Mouse (Mus musculus) embryo, embryonic 9.5 days (tissue): Measurements from ENCODE around the gene BC052040.

Source experiments
- DNase-seq: peaks from one replicate; pipeline ENCODE4 v3.0.0-alpha.2; 2017; ENCODE audit errors: extremely low spot score

The BC052040 gene

DNA sequence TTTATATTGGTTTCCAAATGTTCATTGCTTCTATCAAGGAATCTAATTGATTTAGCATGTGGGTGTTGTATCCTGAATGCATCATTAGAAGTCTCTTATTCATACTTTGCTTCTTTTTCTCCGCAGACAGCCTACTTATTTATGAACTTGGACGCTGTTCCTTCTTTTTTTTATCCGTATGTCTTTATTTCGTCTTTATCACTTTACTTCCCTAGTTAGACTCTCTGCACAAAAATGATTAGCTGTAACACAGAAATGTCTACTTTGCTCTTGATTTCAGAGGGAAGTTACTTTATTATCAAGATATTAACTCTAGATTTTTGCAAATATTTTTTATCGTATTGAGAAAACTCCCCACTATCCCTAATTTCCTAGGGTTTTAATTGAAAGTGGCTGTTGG lies 117.5 kb downstream of the BC052040 start:
- DNase-seq = no peak

DNA sequence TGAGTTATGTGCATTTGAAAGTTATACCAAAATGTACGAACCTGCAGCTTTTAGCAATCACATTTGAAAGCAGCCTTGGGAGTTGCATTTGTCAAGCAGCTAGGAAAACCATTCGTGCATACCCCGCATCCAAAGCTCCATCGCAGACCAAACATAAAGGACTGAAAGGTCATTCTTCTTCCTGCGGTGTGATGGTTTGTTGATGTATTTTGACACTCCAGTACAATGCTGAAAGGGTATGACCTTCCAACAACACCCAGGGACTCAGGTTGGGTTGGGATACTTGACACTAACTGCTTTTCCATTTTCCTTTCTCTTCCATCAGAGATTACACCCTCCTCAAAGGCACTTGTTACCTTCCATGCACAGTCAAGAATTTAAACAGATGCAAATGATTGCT lies 121.1 kb downstream of the BC052040 start:
- no peak for DNase-seq

DNA sequence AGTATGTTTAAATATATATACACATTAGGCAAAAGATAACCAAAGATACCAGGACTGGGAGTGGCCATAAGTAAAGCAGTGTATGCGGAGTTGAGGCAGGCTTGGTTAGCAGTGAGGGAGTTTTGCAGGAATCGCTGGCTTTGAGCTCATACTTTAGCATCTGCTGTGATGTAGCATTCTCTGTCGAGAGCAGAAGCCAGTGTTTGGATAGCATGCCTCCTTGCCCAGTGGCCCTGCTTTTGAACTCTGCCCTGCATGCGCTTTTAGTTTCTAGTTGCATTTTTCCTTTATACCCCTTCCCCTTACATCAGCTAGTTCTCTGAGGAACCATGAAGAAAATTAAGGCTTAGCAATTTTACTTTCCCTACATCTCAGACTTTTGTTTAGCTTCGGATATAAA lies 136.0 kb downstream of the BC052040 start:
- no peak for DNase-seq

DNA sequence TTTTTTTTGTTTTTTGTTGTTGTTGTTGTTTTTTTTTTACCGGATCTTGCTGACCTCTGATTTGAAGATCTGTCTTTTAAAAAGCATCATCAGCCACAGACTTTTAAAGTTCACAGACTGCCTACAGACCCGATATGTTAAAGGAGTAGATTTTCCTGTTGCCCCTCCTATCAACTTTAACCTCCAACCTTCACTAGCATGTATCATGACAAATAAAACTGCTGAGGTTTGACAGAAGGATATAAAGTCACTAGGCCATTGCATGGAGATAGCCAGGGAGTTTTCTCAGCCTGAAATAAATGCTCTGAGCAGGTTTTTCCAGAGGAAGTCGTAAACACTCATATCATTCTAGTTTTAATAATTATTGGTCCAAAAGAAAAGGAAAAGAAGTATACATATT lies 136.5 kb downstream of the BC052040 start:
- no peak for DNase-seq

DNA sequence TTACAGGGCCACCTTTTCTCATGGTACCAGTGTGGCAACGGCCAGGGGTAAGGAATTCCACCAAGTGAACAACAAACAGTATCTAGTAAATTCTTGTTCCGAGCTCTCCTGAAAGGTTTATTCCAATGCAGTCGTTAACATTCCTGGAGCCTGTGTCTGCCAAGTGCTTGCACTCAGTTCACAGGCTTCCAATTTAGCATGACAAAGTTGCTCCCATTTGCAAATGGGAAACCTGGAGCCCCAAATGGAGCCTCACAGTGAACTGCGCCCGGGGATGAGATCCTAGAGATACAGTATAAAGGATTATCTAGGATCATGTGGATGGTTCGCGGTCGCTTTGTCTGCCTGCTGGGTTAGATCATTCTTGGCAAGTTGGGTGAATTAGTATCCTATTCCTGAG lies 141.9 kb downstream of the BC052040 start:
- no peak for DNase-seq

DNA sequence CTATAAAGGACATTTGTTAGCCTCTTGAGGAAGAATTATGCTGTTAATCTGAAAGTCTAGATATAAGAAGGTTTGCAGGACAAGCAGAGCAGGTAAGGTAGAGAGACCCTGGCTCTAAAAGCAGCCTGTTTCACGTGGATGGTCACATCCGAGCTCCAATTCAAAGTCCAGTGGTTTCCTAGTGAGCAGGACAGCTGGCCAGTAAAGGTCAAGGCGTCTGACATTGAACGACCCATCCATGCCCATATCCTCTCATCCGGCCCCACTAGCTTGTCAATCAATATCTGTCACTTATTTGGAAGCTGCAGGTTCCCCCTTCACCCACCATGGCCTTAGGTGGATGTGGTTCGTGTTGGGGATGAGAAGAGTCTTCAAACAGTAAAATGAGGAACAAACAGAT lies 142.7 kb downstream of the BC052040 start:
- no peak for DNase-seq

DNA sequence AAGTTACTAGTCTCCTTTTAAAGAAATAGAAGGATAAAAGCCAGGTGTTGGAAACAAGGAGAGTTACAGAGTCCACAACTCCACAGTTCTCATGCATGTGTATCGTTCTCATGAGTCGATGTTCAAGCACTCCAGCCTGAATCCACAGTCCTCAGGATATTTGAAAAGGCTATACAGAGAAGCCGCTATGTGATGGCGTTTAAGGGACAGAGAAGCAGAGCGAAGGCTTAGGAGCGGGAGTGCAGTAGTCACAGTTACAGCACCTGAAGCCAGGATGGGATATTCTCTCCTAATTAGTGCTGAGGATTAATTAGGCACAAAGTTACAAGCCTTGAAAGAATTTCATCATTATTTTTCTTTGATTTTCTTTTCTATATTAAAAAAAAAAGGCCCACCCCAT lies 143.2 kb downstream of the BC052040 start:
- no peak for DNase-seq

DNA sequence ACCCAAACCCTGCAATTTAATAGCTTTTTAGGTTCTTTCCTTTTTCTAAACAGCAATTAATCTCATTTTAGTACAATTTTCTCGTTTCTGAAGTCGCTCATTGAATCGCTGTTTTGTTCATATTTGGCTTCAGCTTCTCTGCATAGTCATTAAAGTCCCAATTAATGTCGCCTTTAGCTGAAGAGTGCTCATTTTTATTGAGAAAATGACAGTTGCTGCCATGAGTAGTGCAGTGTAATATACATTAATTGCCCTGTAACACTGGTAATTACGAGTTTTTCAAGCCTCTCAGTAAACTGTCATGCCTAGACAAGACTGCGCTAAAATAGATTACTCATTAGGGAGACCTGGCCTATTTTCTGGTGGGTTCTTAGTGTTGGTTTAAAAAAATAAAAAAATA lies 144.0 kb downstream of the BC052040 start:
- DNase-seq = no peak

DNA sequence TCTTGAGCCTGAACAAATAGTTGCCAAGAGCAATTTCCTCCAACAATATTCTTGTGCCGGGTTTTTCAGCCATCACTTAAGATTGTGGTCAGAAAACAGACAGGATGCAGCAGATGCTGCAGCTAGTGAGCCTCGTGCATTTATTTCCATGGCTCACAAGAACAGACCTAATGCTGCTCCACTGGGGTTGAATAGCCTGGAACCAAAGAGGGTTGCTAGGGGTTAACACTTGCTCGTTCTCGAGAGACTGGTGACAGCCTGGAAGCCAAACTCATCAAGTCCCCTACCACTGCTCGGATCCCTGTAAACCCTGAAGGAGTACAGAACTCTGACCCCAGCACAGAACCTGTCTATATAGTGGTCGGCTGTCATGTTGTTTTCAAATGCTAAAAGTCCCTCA lies 144.4 kb downstream of the BC052040 start:
- no peak for DNase-seq

DNA sequence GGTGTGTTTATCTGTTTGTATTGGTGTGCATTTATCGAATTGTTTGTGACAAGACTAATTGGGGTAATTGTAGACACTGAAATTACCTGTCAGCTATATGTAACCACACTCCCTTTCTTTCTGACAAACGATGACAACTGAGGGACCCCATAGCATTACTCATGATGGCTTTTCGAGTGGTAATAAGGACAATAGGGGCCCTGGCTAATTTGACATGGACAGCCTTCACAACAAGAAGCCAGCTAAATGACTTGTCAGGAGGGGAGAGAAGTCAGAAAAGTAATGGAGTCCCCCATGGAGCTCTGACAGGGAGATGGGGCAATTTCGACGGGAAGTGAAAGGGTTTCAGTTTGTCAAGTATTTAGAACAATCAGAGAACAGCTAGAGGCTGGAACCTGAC lies 145.3 kb downstream of the BC052040 start:
- DNase-seq = no peak

DNA sequence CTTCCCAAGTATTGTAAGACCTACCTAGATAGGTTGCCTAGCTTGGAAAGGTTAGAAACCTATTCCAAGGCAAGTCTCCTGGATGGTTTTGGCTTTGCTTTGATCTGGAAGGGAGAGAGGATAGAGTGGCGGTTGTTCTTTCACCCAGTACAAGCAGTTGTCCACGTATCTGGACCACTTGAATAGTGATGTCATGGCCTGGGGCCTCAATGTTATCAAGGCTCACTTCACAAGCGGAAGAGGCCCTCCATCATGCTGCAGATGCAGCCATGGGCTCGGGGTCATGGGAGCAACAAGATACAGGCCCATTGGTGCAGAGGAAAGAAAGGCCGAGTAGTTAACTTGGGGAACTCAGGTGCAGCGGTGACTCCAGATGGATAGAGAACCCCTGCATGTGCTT lies 147.1 kb downstream of the BC052040 start:
- DNase-seq = no peak

DNA sequence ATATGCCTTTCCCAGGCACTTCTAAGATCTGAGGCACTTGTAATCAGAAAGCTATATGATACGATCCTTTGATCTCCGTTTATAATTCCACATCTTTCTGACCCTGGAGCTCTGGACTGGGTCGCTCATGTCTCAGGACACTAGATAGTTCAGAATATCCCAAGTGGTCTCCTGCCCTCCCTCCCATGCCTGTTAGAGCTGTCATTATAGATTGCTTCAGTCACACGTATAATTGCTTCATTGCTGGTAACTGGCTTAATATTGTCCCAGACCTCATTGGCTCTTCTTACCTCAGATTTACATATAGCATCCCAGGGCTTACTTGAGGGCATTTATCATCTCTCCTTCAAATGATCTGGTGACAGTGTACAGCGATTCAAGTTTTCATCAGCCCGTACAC lies 149.0 kb downstream of the BC052040 start:
- no peak for DNase-seq

DNA sequence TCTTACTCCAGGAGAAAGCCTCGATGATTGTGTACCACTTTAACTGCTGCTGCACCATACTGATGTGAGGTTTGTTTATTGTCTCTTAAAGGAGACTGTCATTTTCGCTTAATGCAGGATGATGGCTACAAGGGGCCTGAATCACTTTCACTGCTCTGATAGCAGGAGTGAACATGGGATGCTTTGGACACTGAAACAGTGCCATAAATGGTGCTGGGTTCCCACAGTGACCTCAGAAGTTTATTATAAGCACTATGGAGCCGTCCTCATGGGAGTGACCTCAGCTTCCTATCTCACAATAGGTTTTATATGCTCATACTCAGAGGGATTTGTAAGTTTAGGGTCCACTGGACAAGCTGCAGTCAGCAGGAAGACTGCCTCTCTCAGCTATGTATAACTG lies 149.7 kb downstream of the BC052040 start:
- no peak for DNase-seq

DNA sequence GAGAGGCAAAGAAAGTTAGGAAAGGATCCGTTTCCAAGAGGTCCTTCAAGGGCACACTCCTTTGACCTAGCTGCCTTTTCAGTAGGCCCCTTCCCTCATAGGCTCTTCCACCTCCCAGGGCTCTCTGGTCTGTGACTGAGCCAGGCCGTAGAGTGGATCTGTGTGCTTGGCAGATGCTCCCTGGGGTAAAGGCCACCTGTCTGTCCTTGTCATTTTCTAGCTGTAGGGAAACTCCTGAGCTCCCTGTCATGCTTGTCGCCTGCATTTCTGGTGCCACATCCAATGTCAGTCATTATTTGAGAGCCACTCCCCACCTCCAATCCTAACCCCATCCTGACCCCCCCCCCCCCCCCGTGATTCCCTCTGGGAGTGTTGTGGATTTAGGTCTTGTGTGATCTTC lies 151.1 kb downstream of the BC052040 start:
- DNase-seq = no peak

DNA sequence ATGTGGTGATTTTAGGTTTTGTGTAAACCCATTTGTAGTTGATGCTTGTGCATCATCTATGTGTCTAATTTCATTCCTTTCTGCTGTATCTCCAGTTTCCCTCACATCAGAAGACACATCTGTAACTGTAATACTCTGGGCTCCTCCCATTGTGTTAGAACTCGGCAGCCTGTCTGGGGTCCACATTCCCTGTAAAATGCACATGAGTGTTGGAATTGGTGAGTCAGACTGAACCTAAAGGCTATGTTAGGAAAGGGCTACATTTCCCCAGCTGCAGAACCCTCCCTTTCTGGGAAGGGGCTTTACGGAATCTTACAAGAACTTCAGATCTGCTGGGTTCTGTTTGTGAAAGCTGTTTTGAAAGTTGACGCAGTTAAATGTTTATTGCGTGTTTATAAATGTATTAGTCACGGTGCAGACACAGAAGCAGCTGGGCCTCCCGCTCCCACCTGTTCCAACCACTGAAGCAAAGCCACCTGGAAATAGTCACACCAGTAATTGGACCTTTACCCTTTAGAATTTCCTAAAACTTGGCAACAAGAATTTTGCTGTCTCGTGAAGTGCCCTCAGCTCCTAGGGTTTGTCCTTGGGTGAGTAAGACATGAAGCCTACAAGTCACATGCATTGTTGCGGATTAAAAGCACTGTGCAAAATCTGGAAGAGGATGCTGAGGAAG lies 151.6 kb downstream of the BC052040 start:
- DNase-seq = no peak

DNA sequence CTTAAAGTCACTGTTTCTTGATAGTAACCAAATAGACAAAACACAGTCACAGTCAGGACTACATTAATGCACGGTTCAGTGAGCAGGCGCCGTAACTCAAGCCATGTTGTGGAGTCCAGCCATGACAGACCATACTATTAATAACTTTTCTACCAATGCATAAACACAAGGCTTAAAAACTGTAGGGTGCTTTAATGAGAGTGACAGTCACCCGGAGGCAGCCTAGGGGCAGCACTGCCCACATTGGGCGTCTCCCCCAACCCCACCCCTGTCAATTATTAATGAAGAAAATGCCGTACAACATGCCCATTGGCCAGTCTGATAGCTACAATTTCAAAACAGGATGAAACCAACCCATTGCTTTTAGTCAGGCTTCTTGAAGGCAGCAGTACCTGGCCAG lies 153.3 kb downstream of the BC052040 start:
- no peak for DNase-seq

DNA sequence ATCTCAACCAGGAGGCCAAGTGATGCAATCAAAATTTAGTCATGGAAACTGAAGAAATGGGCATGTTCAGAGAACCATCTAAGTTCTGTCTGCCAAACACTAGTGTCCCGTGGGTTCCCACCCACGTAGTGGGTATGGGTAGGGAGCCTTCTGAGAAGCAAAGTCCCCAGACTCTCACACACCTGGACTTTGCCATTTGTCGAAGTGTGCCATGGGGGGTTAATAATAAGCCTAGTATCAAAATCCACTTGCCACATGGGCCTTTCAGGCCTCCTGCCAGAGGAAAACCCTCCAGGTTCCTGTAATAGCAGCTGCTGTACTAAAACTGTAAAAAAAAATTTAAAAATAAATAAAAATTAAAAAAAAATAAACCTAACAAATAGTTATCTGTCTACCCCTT lies 154.9 kb downstream of the BC052040 start:
- no peak for DNase-seq

DNA sequence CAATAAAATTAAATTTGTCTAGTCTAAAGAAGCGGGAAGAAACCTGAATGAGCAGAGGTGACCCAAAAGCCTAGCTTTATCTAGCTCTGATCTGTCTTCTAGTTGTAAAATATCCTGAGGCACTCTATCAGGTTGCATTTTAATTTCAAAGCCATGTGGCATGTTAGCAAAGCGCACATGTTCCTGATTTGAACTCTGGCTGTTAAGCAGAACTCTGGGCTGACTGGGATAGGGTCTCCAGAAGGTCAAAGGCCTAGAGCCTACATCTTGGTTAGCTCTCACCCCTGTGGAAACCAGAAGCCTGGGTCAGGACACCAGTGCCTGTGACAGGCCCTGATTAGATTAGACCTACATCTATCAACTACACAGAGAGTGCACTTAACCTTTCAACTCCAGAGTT lies 156.4 kb downstream of the BC052040 start:
- DNase-seq = peak; percentile 45

DNA sequence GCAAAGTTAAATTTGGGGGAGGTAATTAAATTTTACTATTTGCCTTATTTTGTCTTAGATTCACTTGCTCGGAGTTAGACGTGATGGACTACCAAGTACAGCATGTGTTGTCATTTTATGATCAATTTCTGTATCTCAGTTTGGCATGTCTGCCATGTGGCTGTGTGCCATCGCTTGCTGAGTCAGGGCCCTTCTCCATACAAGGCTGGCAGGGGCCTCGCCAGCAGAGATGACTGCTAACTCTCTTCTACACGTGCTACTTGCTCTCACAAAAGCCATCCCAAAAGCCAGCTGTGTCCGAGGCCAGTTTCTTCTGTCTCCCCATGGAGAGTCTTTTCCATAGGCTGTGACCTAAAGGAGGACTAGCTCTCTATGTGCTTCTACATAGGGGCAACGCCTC lies 160.5 kb downstream of the BC052040 start:
- no peak for DNase-seq

DNA sequence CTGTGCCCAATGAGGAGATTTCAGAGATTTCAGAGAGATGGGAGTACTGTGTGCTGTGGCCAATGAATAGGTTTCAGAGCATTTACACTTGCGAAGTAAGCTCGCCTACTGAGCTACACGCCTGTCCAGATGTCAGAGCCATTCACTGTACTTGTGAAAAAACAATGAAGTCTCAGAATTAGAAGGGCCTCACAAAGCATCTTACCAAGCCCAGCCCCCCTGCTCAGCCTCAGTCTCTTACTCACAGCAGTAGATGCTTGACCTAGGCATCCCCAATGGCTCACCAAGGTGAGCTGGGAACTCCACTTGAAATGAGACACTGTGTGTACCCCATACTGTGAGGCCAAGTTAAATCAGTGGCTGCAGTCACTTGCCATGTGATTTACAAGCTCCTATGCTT lies 166.1 kb downstream of the BC052040 start:
- no peak for DNase-seq

DNA sequence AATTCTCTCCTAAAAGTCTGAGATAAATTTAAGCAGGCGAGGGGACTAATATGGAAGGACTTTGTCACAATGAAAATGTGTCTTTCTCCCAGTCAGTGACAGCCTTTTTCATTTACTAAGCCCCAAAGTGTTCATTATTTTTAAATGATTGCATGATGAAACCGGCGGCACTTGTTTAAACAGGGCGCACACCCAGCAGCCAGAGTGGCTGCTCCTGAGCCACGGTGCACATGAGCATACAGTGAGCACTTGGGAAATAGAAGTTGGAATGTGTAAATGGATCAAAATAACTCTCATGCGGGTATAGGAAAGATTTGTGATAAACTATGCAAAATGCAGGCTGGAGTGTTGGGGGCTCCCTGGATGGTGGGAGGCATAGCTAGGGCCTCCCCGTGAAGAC lies 169.7 kb downstream of the BC052040 start:
- no peak for DNase-seq

DNA sequence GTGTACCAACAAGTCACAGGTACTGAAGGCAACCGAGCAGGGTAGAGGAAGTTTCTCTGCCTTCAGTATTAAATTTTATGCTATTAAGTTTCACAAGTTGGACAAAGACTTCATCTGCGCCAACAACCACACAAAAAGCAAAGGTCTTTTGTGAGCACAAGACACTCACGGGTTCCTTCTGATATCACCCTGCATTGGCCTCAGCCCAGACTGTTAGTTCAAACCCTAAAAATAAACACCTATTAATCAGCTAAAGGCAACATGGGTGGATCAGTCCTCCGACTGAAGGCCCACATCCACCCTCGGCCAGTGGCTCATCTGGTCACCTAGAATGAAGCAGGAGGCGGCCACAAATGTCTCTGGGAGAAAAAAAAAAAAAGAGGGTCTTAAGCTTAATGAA lies 176.2 kb downstream of the BC052040 start:
- DNase-seq = no peak

DNA sequence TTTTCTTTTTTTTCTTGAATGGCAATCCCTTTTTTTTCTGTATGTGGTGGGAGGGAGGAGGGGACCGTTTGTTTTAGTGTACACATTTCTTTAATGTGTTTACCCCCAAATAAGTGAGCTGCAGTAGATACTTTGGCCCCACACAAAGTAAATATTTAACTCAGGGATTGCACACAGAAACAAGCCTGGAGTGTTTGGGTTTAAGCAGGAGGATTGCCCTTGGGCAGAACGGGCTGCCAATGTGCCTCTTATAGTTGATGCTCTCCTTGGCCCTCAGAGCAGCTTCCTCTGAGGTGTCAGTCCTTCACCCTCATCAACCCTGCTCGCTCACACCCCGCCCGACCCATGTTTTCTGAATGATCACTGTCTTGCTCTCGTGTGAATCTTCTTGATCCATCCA lies 177.0 kb downstream of the BC052040 start:
- no peak for DNase-seq

DNA sequence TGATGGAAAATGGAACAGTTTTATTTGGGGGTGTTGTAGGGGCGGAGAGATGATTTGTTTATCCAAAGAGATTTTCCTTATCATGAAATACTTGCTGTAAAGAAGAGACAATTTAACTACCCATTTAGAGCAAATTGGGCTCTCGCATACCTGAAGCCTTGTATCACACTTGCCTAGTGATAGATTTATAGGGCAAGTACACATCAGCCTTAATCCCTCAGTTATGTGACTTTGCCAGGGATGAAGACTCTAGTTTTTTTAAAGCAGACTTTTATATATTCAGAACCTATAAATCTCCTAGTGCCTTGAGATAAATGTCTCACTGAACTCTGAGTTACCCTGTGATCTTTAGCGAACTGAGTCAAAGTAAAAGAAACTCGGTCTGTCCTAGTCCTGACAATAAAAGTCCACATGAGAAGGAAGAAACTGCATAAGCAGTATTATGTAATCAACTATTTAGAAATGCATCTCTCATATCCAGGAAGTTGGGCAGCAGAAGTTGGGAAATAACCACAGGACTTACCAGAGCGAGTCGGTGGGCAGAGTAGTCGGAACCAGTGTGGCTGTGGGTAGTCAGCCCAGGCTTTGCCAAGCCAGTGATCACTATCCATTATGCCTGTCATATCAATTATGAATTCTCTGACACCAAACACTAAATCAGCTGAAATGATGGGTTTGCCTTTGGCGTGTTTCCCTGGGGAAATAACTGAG lies 183.2 kb downstream of the BC052040 start:
- DNase-seq = no peak
